Mouse (Mus musculus): ENCODE measurements around the gene Ifnk.

Gene Ifnk

DNA sequence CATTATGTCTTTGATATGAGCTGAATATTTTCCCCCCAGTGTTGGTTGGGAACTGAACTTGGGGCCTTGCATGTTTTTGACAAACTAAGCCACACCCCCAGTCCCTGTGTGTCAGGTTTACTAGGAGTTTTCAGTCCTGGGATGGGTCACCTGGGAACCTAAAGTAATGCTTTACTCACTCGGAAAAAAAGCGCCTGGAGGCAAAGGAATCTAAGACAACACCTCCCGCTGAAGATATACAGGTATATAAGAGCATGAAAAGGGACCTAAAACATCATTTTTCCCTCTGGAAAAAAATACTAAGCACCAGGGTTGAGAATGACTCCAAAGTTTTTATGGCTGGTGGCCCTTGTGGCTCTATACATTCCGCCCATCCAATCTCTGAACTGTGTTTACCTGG is at the start of gene Ifnk:
Ifnk (plus strand) TSS at position 301 of the 400 bp plus-strand sequence.
- DNase-seq (ENCODE audit: low spot score), result no peak

DNA sequence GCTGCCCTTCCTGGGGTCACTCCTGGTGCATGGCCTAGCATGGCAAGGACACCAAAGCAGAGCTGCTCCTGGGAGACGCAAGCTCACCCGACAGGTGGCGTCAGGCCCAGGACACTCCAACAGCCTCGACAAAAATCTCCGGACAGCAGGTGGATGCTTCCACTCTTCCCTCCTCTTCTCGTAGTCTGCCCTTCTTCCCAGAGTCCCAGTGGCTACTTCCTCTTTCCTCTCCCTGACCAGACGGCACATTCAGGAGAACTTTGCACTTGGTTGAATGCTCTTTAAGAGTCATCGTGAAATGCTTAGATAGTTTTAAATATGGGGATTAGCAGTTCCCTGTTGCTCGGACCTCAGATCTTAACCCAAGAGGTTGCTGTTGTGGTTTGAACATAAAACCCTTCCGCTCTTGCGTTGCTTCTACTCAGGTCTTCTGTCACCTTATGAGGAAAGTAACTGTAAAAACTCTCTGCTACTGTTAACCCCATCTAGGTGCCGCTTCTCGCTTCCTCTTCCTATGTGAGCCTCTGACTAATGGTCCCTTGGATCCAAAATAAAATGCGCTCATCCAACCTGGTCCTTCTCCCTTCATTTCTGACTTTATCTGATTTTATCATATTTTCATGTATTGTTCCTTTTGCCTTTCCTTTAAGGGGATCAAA is 46.6 kb upstream of the Ifnk start:
- no peak for DNase-seq (ENCODE audit: low spot score)

DNA sequence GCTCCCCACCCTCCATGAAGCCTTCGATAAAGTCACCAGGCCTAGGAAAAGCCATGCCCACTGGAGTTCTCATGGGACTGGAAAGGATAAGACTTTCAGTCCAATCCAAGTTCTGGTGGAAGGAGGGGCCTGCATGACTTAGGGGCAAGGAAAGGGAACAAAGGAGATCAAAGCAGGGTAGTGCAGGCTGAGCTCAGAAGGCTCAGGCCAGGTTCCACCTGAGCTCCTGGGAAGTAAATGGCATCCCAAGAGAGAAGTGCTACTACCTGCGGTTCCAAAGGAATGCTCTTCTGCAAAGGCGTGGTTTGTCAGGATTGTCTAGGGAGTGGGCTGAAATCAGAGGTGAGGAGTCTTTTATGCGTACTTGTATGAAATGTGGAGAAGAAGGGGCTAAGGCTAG is 39.4 kb upstream of the Ifnk start:
- no peak for DNase-seq (ENCODE audit: low spot score)

DNA sequence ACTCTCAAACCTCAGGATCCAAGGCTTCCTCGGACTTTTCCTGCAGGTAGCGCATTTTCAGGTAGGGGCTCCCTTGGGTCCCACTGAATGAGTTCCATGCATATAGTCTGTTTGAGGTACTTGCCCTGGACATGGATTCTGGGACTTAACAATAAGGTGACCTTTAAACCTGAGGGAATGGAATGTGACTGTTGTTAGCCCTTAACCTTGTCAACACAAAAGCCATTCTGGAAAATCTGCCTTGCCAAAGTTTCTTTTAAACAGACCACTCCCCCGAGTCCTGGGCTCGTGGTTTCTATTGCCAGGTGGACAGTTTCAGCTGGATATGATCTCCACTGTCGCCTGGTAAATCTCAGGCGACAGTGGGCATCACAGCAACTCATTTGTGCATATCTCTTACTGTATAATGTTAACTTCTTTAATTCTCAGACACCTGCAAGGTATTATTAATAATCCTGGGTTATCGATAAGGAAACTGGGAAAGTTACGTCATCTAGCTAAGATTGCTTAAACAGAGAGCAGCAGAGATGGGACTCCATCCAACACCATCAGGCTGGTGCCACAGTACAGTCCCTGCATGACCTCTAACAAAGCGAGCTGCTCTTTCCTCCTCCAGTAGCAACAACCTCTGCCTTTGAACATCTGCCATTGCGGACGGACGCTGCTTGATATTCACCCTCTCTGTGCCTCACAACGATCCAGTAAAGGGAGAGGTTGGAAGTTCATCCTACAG is 38.2 kb upstream of the Ifnk start:
- DNase-seq (ENCODE audit: low spot score), result no peak

DNA sequence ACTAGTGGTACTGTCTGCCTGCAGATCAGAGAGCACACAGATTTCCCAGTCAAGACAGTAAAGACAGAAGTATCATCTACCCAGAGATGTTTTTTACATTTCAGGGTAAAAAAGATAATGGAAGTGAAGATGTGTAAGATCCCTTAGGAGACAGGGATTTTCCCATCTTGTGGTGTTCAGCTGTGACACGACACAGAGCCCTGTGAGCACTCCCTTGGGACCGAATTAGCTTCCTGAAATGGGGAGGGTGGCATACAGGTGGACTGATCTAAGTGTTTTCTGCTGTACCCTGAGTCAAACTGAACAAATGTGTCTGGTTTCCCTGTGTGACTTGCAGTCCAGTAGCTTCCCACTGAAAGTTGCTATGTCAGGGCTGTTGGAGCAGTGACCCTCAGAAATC is 36.9 kb upstream of the Ifnk start:
- no peak for DNase-seq (ENCODE audit: low spot score)

DNA sequence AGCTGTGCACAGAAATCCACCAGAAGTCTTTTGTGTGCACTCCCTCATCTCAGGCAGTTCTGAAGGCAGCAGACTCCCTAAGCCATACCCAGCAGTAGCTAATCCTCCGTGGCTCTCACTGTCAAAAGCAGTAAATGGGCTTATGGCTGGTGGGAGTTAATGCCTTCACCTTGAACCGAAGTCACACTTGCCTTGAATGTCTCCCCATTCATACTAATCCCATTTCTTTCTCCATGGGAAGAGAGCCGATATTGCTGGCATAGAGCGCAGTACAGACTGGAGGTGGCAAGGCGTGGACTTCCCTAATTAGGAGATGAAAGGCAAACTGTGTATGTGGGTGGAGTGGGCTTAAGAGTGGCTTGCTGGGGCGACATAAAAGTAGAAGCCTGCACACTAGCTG is 35.9 kb upstream of the Ifnk start:
- DNase-seq (ENCODE audit: low spot score), result no peak

DNA sequence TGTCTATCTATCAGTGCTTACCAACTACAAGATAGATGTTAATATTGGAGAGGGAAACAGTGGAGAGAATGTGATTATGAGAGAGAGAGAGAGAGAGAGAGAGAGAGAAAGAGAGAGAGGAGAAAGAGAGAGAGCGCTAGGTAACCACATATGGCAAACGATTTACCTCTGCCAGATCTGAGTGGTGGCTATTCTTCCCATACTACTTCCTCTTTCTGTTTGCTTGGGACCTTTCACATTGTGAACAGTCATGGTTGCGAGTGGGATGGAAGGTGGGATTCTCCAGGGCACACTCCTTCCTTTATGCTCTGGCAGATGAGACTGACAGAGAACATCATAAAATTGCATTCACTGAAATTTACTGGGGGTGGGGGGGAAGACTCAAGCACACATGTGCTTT is 34.7 kb upstream of the Ifnk start:
- no peak for DNase-seq (ENCODE audit: low spot score)

DNA sequence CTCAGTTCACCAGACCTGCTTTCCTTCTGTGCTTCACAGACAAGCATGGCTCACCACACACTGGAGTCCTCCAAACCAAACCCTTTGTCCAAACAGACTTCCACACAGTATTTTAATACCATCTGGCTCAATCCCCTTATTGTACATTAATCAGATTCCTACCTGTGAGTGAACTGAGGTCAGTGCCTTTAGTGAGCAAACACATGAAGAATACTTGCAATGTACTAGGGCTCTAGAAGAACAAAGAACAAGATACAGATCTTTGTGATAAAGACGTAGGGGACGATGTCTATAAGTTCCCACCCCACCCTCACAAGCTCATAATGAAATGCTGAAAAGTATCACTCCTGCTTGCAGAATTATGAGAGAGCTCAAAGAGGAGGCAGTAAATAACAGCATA is 33.0 kb upstream of the Ifnk start:
- no peak for DNase-seq (ENCODE audit: low spot score)

DNA sequence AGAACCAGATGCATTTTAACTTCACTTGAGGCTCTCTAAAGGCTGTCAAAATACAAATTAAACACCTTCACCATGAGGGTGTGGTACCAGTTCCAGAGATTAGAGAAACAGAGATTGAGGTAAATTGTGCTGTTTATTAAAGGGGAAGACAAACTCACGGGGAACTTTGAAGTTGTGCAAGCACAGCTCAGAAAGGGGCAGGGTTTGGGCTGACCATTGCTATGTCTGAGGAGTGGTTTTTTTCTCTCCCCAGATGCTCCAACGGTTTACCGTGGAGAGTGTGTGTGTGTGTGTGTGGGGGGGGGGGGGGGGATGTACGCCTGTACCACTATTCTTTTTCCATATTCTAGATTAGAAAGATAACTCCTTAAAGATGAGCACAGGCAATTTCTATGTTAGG is 31.7 kb upstream of the Ifnk start:
- DNase-seq (ENCODE audit: low spot score), result no peak

DNA sequence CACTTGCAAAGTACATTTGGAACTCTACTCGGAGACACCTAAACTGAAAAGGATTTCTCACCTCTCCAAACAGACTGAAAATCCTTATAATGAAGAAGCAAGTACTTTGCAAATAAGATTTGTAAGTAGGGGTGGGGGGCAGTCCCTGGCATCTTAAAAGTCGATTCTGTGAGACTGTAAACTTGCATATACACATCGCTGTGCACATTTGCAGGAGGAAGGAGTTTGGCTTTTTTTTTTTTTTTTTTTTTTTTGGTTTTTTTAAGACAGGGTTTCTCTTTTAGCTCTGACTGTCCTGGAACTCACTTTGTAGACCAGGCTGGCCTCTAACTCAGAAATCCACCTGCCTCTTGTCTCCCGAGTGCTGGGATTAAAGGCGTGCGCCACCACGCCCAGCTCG is 31.3 kb upstream of the Ifnk start:
- DNase-seq (ENCODE audit: low spot score), result no peak

DNA sequence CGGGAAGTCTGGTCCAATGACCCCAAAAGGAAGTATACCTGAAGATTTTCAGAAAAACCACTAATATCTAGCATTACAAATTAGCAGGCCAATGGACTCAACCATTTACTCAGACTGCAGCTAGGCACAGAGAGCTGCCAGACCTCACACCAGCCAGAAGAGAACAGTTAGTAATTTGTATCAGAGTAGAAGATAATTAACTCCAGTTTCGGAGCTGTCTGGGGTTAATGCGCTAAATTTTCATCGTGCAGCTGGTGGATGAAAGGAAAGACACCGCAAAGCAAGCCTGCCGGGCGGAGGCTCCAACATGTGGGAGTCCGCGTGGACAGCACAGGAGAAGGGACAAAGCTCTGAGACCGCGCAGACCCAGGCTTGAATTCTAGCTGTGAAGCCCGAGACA is 30.8 kb upstream of the Ifnk start:
- no peak for DNase-seq (ENCODE audit: low spot score)

DNA sequence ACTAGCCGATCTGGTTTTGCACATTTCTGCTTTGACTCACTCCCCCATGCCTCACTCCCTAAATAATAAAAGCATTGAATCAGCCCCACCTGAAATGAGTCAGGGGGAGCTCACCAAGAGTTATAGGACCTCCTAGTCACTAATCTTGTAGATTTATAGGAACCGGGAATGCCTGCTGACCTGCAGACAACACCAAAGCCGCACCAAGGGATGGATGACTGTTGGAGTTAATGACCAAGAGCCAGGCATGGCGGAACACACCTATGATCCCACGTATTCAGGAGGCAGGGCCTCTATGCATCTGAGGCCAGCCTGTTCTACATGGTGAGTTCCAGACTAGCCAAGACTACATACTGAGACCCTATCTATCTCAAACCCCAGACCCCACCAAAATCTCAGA is 28.8 kb upstream of the Ifnk start:
- no peak for DNase-seq (ENCODE audit: low spot score)

DNA sequence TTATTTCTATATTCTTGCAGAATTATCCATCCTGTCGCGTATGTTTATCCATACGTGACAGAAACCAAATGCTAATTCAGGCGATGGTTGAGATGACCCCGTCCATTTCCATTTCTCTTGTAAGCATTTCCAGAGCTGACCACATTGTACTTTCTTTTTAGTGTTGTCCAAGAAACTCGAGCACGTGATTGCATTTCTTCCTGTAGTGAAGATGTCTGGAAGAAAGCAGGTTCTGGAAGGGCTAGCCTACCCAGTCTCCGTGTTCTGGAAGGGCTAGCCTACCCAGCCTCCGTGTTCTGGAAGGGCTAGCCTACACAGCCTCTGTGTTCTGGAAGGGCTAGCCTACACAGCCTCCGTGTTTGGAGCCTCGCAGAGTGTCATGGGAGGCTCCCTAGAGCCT is 27.8 kb upstream of the Ifnk start:
- DNase-seq (ENCODE audit: low spot score), result no peak

DNA sequence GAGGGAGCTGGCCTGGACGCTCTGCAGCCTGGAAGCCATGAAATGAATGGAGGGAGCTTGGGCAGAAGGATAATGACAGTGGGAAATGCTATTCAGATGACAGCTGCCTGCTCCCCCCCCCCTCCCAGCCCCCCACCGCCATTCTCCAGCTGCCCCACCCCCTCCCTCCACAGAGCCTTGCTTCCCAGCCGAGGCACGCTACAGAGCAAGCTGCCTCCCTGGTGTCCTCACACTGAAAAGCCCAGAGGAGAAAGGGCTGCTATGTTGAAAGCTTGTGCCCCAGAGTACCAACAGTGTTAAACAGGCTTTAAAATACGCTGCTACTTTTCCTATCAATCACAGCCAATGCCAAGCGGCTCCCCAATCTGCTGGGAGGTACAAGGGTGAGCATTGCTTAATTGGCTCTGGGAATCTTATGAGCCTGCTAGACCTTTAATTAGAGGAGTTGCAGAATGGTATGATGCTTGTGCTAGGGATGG is 26.5 kb upstream of the Ifnk start:
- no peak for DNase-seq (ENCODE audit: low spot score)

DNA sequence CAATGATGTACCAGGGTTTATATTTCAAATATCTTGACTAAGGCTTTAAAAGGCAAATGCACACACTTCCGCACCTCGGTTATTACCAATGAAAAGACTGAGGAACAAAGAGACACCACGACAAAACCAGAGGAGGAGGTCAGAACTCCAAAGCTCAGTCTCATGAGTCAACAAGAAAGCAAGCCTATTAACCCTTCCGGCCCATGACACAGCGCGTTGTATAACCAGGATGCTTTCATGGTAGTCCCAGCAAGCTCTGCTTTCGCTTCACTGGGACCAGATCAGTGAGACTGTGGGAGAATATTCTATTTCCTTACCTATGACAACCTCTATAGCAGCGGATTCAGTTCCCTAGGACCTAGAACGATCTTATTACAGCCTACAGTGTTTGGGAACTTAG is 25.1 kb upstream of the Ifnk start:
- DNase-seq (ENCODE audit: low spot score), result no peak

DNA sequence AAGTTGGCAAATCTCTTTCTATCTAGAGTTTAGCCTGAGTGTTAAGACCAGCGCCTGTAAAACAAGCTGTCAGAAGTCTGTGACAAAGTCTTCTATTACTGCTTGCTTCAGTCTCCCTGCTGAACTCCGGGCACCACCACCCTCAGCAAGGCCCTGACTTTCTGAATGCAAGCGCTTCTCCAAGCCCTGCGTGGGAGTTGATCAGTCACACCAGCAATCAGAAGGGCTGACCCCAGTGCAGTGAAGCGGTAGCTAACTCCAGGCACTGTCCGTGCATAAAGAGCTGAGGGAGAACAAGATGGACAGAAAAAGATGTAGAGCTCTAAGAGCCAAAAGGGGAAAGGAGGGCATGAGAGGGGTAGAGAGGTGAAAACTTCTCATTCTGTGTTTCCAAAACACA is 24.1 kb upstream of the Ifnk start:
- DNase-seq (ENCODE audit: low spot score), result no peak

DNA sequence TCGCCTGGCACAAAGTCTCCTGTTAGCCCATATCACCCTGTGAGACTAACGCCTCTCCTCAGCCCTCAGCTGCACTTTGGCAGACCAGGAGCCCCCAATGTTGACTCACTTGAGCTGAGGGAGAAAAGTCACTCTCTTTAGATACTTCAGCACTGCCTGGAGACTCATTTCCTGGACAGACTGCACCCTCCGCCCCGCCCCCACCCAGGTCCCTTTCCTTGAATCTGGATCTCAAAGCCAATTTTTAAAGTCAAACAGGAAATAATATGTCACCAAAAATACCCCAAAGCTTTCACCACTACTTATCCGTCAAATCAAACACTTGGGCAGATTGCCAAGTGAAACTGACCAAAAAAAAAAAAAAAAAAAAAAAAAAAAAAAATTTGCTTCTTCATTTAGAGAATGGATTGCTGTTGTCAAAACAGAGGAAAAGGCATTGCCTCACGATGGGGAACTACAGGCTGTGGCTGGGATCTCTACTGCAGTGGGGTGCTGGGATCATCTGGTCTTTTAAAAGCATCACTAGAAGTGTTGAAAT is 21.4 kb upstream of the Ifnk start:
- DNase-seq (ENCODE audit: low spot score), result peak; percentile 43

DNA sequence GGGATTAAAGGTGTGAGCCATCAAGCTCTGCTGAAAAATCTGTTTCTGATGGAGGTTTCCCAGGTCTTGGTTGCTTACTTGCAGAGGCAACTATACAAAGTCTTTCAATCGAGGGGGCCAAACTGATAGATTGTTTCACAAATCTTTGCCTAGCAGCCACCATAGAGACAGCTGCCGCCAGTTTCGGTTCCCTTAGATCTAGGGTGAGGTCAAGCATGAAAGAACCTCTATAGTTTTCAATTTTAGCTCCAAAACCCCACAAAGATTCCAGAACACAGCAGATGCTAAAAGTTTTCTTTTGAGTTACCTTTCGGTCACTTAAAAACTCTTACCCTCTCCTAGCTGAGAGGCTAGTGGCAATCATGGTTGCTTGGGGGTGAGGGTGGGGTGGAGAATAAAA is 20.3 kb upstream of the Ifnk start:
- DNase-seq (ENCODE audit: low spot score), result no peak

DNA sequence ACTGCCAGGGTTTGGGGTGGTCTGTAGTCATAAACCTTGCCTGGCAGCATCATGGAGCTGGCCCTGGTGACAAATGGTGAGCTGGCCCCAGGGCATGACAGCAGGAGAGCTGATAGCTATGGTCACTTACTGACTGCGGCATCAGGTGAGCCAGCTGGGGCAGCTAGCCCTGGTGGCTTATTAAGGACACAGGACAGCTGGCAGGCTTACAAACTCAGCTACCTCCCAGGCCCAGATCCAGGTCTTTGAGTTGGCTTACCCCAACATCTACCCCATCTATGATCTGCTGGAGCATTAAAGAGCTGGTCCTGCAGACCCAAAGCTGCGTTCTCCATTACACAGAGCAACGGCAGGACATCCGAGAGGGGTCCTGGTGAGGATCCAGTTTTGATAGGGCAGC is 18.4 kb upstream of the Ifnk start:
- no peak for DNase-seq (ENCODE audit: low spot score)

DNA sequence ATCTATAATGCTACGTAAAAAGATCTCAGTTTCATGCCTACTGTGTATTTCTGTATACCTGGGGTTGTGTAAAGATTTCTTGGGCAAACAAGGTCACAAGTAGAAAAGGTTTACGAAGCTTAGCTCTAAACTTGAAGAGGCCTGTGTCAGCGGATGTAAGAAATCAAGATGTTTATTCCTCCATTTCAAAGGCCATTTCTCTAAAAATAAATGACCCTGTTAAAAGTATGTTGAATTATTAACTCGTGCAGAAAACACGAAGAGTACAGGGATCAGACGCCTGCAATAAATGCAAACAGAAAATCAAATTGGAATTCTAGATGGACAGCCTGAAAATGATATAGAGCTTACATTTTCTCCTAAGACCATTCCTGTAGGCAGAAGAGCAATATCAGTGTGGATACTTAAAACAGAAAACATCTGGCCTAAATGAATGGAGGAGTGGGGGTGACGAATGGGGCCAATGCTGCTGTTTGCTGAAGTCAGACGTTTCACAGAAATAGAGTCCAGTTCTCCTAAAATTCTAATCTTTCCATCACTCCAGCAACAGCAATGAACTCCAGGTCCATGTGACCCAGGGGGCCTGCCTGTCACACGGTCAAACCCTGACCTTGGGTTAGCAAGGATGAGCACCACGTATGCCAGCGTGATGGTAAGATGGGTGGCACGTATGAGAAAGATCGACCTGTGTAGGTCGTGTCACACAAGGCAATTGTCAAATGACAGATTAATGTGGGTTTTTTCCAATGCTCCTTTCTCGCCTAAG is 16.8 kb upstream of the Ifnk start:
- DNase-seq (ENCODE audit: low spot score), result no peak

DNA sequence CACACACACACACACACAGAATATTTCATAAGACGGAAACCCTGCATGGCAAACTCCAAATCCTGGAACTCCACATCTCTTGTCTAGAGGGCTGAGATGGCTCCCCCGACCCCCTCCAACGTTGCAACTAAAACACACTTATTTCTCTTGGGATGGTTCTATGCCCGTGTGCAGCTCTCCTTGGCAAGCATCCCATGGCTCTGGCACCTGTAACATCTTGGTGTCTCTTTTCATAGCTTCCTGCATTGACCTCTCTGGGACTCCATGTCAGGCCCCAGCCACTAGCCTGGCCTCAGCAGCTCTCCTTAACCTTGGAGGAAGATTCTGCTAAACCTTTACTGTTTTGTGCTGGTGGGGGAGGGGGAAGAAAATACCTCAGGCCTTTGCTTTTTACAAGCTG is 16.1 kb upstream of the Ifnk start:
- DNase-seq (ENCODE audit: low spot score), result no peak

DNA sequence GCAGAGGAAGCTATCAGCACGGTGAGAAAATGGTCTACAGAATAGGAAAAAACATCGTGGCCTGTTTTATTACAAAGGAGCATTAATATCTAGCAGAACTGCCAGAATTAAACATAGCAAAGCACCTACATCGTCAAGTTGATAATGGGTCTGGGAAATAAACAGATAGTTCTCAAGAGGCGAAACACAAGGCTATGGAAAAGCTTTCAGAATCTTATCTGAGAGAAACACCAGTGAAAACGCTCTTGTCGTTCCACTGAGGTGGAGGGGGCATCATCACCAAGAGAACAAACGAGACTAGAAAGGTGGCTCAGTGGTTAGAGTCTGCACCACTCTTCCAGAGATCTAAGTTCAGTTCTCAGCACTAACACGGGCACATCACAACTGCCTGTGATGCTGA is 14.9 kb upstream of the Ifnk start:
- DNase-seq (ENCODE audit: low spot score), result no peak

DNA sequence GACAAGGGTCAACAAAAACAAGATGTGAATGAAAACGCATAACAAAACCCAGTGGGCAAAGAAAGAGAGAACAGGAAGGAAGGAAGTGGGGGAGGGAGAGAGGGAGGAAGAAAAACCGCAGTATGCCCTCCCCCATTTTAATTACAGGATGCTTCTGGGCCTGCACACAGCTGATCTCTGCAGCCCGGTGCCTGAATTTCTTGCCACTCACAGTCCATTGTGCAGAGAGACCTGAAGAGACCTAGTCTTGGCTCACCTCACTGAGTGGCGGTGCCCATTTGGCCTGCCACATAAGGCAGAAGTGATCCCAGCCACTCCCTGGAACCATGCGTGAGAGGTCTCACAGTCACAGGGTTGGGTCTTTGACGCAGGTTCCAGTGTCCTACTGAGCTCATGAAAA is 13.8 kb upstream of the Ifnk start:
- no peak for DNase-seq (ENCODE audit: low spot score)

Data from lung, postnatal 25 days (tissue).